Mouse (Mus musculus): Measurements from ENCODE around the gene Ehf. TPM values are rescaled to one million over a fixed set of nuclear protein-coding genes. Genes with fewer than 3 reads are reported as not detected.

Gene Ehf
- polyA plus RNA-seq, 1 experiment from 2014 or later: 0.05 TPM

DNA sequence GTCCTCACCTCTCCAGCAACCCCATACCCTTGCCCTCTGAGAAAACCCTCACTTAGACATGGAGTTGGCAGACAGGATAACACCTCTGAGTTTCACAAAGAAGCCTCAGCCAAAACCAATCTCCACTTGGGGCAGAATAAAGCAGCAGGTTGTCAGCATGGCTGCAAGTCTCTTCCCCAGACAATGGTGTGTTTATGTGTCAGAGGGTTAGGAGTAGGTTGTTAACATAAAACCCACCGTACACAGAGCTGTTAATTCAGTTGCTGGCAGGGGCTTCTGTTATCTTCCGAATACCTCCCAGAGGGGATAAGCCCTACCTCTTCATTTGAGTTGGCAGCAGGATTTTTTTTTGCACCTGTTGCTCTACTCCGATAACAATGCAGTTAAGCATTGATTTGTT is 9.9 kb downstream of the Ehf start:
- Histone ChIP-seq H3K36me3 (ENCODE audit: poor library complexity, severe bottlenecking) (no peaks in the 10 kb centered on the region), H3K4me2 (no peak overlapping the region), H3K9ac (no peak overlapping the region), H3K27ac (no peak overlapping the region), H3K4me1 (0 out of 2 replicates have a peak, but pooled peaks cover 3% of the 10 kb centered on the region), H3K4me3 (no peak overlapping the region), H3K9me3 (replicated peaks) (no peaks in the 10 kb centered on the region), H3K27me3 (no peaks in the 10 kb centered on the region)
- 25% methylated on average over 3 of the region's 3 CpGs for WGBS
- ATAC-seq: no peak

GRCm38 (mm10) chr2:103290705-103291269 is 12.3 kb downstream of the Ehf start:
- WGBS: 46% methylated on average over 2 of the region's 2 CpGs
- H3K27ac ChIP-seq: no peak overlapping the region
- H3K9ac ChIP-seq: no peak overlapping the region
- ATAC-seq: no peak
- no peaks in the 10 kb centered on the region for H3K36me3 ChIP-seq (ENCODE audit: poor library complexity, severe bottlenecking)
- peaks cover 12% of the 10 kb centered on the region for H3K4me1 ChIP-seq
- H3K27me3 ChIP-seq: 0 out of 2 replicates have a peak, but pooled peaks cover 4% of the 10 kb centered on the region
- no peak overlapping the region for H3K4me3 ChIP-seq
- H3K4me2 ChIP-seq: no peak overlapping the region
- H3K9me3 ChIP-seq (replicated peaks): no peaks in the 10 kb centered on the region

DNA sequence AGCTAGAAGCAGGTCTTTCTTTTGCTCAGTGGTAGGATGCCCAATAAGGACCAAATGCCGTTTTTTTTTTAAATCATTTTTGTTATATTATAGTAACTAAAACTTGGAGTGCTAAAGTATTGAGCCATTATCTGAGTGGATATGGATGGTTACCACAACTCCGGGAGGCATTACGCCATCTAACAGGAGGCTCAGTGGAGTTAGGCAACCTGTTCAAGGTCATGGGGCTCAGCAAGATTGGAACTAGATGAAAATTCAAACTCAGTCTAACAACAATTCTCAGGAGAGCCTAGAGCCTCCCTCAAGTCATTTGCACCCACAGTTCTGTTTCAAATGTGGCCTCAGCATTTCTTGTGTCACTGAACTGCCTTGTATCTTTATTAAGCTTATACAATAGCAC is 12.9 kb downstream of the Ehf start:
- 96% methylated on average over 3 of the region's 3 CpGs for WGBS
- Histone ChIP-seq H3K4me2 (no peak overlapping the region), H3K27ac (no peak overlapping the region), H3K4me3 (no peak overlapping the region), H3K9ac (no peak overlapping the region), H3K27me3 (0 out of 2 replicates have a peak, but pooled peaks cover 4% of the 10 kb centered on the region), H3K9me3 (replicated peaks) (no peaks in the 10 kb centered on the region), H3K36me3 (ENCODE audit: poor library complexity, severe bottlenecking) (no peaks in the 10 kb centered on the region), H3K4me1 (peaks cover 12% of the 10 kb centered on the region)
- ATAC-seq: no peak

- no peak overlapping the region for H3K9ac ChIP-seq
- 0 out of 2 replicates have a peak, but pooled peaks cover 4% of the 10 kb centered on the region for H3K27me3 ChIP-seq
- no peaks in the 10 kb centered on the region for H3K9me3 ChIP-seq (replicated peaks)
- no peak for ATAC-seq
- peaks cover 12% of the 10 kb centered on the region for H3K4me1 ChIP-seq
- 90% methylated on average over 7 of the region's 7 CpGs for WGBS
- no peak overlapping the region for H3K27ac ChIP-seq
- no peak overlapping the region for H3K4me3 ChIP-seq
- H3K4me2 ChIP-seq: no peak overlapping the region
- H3K36me3 ChIP-seq (ENCODE audit: poor library complexity, severe bottlenecking): no peaks in the 10 kb centered on the region
Measured at GRCm38 (mm10) chr2:103289407-103289950, 13.6 kb downstream of the Ehf start.

DNA sequence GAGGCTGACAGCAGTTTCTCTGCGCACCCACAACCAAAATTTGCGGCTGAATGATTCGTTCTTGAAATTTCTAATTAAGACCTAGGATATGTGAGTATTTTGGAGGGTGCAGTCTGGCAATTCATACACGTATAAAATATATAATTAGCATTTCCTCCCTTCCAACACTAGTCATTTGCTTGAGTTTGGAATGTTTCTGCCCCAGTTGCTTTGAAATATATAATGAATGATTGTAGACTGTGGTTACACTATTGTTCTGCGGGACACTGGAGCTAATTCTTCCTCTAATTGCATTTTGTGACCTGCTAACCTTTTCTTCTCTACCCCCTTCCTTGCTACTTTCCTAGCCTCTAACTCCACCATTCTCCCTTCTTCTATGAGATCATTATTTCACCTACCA is 15.4 kb downstream of the Ehf start:
- Histone ChIP-seq H3K4me3 (no peak overlapping the region), H3K4me1 (peaks cover 18% of the 10 kb centered on the region), H3K9me3 (replicated peaks) (no peaks in the 10 kb centered on the region), H3K9ac (no peak overlapping the region), H3K27me3 (0 out of 2 replicates have a peak, but pooled peaks cover 4% of the 10 kb centered on the region), H3K27ac (no peak overlapping the region), H3K4me2 (no peak overlapping the region), H3K36me3 (ENCODE audit: poor library complexity, severe bottlenecking) (no peaks in the 10 kb centered on the region)
- ATAC-seq: no peak
- WGBS: 43% methylated on average over 5 of the region's 5 CpGs

- 0 out of 2 replicates have a peak, but pooled peaks cover 4% of the 10 kb centered on the region for H3K27me3 ChIP-seq
- H3K27ac ChIP-seq: no peak overlapping the region
- H3K4me2 ChIP-seq: no peak overlapping the region
- no peaks in the 10 kb centered on the region for H3K36me3 ChIP-seq (ENCODE audit: poor library complexity, severe bottlenecking)
- WGBS: 32% methylated on average over 2 of the region's 2 CpGs
- ATAC-seq: no peak
- no peak overlapping the region for H3K9ac ChIP-seq
- peaks cover 21% of the 10 kb centered on the region for H3K4me1 ChIP-seq
- H3K4me3 ChIP-seq: no peak overlapping the region
- H3K9me3 ChIP-seq (replicated peaks): no peaks in the 10 kb centered on the region
Measured at GRCm38 (mm10) chr2:103285561-103285960, 17.5 kb downstream of the Ehf start.

DNA sequence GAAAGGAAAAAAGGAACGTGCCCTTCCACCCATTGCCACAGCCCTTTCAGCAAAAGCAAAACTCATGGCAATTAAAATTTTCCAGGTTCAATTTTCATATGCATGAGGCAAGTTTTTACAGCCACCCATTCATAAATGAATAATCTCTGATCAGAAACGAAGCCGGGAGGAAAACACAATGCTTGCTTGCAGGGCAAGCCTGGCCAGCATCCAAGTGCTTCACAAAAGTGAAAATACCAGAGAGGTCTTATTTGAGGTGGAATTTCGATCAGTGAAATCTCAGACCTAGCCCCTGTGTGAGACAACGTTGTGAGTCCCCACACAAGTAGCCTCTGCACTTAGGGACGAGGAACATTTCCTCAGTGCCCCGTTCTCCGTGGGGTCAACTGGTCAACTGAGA is 19.3 kb downstream of the Ehf start:
- Histone ChIP-seq H3K4me1 (peaks cover 21% of the 10 kb centered on the region), H3K9ac (no peak overlapping the region), H3K27ac (no peak overlapping the region), H3K9me3 (replicated peaks) (no peaks in the 10 kb centered on the region), H3K36me3 (ENCODE audit: poor library complexity, severe bottlenecking) (no peaks in the 10 kb centered on the region), H3K27me3 (0 out of 2 replicates have a peak, but pooled peaks cover 4% of the 10 kb centered on the region), H3K4me2 (no peak overlapping the region), H3K4me3 (no peak overlapping the region)
- WGBS: 44% methylated on average over 8 of the region's 8 CpGs
- ATAC-seq: no peak

GRCm38 (mm10) chr2:103282184-103282750 is 20.8 kb downstream of the Ehf start:
- Histone ChIP-seq H3K4me2 (no peak overlapping the region), H3K36me3 (ENCODE audit: poor library complexity, severe bottlenecking) (no peaks in the 10 kb centered on the region), H3K27ac (no peak overlapping the region), H3K27me3 (0 out of 2 replicates have a peak, but pooled peaks cover 4% of the 10 kb centered on the region), H3K4me1 (peaks cover 12% of the 10 kb centered on the region; the same call in 1 of the 2 replicates), H3K9me3 (replicated peaks) (no peaks in the 10 kb centered on the region), H3K4me3 (no peak overlapping the region), H3K9ac (no peak overlapping the region)
- WGBS: 78% methylated on average over 8 of the region's 8 CpGs
- no peak for ATAC-seq

- ATAC-seq: no peak
- Histone ChIP-seq H3K4me1 (peaks cover 12% of the 10 kb centered on the region; the same call in 1 of the 2 replicates), H3K4me2 (no peak overlapping the region), H3K9ac (no peak overlapping the region), H3K9me3 (replicated peaks) (no peaks in the 10 kb centered on the region), H3K27me3 (no peaks in the 10 kb centered on the region), H3K4me3 (no peak overlapping the region), H3K36me3 (ENCODE audit: poor library complexity, severe bottlenecking) (no peaks in the 10 kb centered on the region), H3K27ac (no peak overlapping the region)
- 96% methylated on average over 1 of the region's 1 CpGs for WGBS
Measured at GRCm38 (mm10) chr2:103279927-103280326, 23.2 kb downstream of the Ehf start.

- no peak for ATAC-seq
- H3K4me1 ChIP-seq: peaks cover 7% of the 10 kb centered on the region; the same call in 1 of the 2 replicates
- H3K9ac ChIP-seq: no peak overlapping the region
- H3K4me2 ChIP-seq: no peak overlapping the region
- H3K27me3 ChIP-seq: no peaks in the 10 kb centered on the region
- 85% methylated on average over 1 of the region's 1 CpGs for WGBS
- H3K9me3 ChIP-seq (replicated peaks): no peaks in the 10 kb centered on the region
- H3K36me3 ChIP-seq (ENCODE audit: poor library complexity, severe bottlenecking): no peaks in the 10 kb centered on the region
- no peak overlapping the region for H3K27ac ChIP-seq
- H3K4me3 ChIP-seq: no peak overlapping the region
Measured at GRCm38 (mm10) chr2:103278476-103278875, 24.6 kb downstream of the Ehf start.

DNA sequence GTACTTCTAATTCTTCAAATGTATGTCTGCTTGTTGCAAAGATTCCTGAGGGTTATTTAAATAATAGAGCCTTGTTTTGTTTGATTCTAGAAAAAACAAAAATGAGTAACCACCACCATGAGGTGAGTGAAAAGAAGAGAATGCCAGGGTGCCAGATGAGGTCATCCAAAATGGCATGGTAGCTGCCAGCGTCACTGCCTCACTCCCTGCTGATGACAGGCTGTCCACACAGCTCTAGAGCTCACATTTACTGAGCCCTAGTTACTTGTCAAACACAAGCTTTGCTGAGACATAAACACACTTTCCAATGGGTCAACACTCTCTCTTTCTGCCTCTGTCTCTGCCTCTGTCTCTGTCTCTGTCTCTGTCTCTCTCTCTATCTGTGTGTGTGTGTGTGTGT is 25.3 kb downstream of the Ehf start:
- Histone ChIP-seq H3K9me3 (replicated peaks) (no peaks in the 10 kb centered on the region), H3K4me2 (no peak overlapping the region), H3K4me3 (no peak overlapping the region), H3K27ac (no peak overlapping the region), H3K27me3 (no peaks in the 10 kb centered on the region), H3K9ac (no peak overlapping the region), H3K36me3 (ENCODE audit: poor library complexity, severe bottlenecking) (no peaks in the 10 kb centered on the region), H3K4me1 (0 out of 2 replicates have a peak, but pooled peaks cover 3% of the 10 kb centered on the region)
- WGBS: 54% methylated on average over 1 of the region's 1 CpGs
- ATAC-seq: no peak

GRCm38 (mm10) chr2:103275316-103275960 is 27.6 kb downstream of the Ehf start:
- 89% methylated on average over 6 of the region's 6 CpGs for WGBS
- ATAC-seq: no peak
- no peak overlapping the region for H3K27ac ChIP-seq

More at GRCm38 (mm10) chr2:103275316-103275960, 27.6 kb downstream of the Ehf start:
- Histone ChIP-seq H3K27me3 (no peaks in the 10 kb centered on the region), H3K9me3 (replicated peaks) (no peaks in the 10 kb centered on the region), H3K36me3 (ENCODE audit: poor library complexity, severe bottlenecking) (no peaks in the 10 kb centered on the region), H3K4me2 (no peak overlapping the region), H3K9ac (no peak overlapping the region), H3K4me3 (no peak overlapping the region), H3K4me1 (no peaks in the 10 kb centered on the region)
